Mouse (Mus musculus): ENCODE results near the gene Xpo4. TPM values are rescaled to one million over a fixed set of nuclear protein-coding genes. Genes with fewer than 3 reads are reported as not detected.

Xpo4 gene
- polyA plus RNA-seq, 1 experiment from 2014 or later, result 11.0 TPM

- no peak overlapping the region for H3K27ac ChIP-seq
- no peak for TF ChIP-seq CTCF (IDR thresholded peaks at IDR 0.05; ENCODE audit: low read depth)
- ATAC-seq (replicated peaks; ENCODE audit: low FRiP score, low read depth) (no peak), DNase-seq (ENCODE audit: low spot score) (no peak)
- H3K36me3 ChIP-seq (ENCODE audit: insufficient read depth, low read length), result no peaks in the 10 kb centered on the region
- H3K4me2 ChIP-seq (ENCODE audit: low read length), result no peak overlapping the region
- 80% methylated on average over 11 of the region's 11 CpGs for WGBS
- no peaks in the 10 kb centered on the region for H3K9me3 ChIP-seq (replicated peaks; ENCODE audit: low read length)
- H3K4me3 ChIP-seq (replicated peaks; ENCODE audit: low read depth, low read length), result no peak overlapping the region
- no peaks in the 10 kb centered on the region for H3K4me1 ChIP-seq (replicated peaks; ENCODE audit: insufficient read depth, low read length)
- no peak overlapping the region for H3K9ac ChIP-seq (ENCODE audit: low read depth, low read length)
- H3K27me3 ChIP-seq (ENCODE audit: insufficient read depth, low read length), result no peaks in the 10 kb centered on the region
Measured at GRCm38 (mm10) chr14:57540683-57541082, 124.5 kb downstream of the Xpo4 start.

- Histone ChIP-seq H3K9me3 (replicated peaks; ENCODE audit: low read length) (no peaks in the 10 kb centered on the region), H3K36me3 (ENCODE audit: insufficient read depth, low read length) (no peaks in the 10 kb centered on the region), H3K27me3 (ENCODE audit: insufficient read depth, low read length) (no peaks in the 10 kb centered on the region), H3K27ac (no peak overlapping the region), H3K4me1 (replicated peaks; ENCODE audit: insufficient read depth, low read length) (0 out of 2 replicates have a peak, but pooled peaks cover 4% of the 10 kb centered on the region), H3K4me2 (ENCODE audit: low read length) (no peak overlapping the region), H3K9ac (ENCODE audit: low read depth, low read length) (no peak overlapping the region), H3K4me3 (replicated peaks; ENCODE audit: low read depth, low read length) (no peak overlapping the region)
- 31% methylated on average over 16 of the region's 16 CpGs for WGBS
- no peak for TF ChIP-seq CTCF (IDR thresholded peaks at IDR 0.05; ENCODE audit: low read depth)
- DNase-seq (ENCODE audit: low spot score) (peak; percentile 26), ATAC-seq (replicated peaks; ENCODE audit: low FRiP score, low read depth) (no peak)
Measured at GRCm38 (mm10) chr14:57537261-57538015, 127.8 kb downstream of the Xpo4 start.

- no peaks in the 10 kb centered on the region for H3K27me3 ChIP-seq (ENCODE audit: insufficient read depth, low read length)
- H3K9ac ChIP-seq (ENCODE audit: low read depth, low read length), result no peak overlapping the region
- no peaks in the 10 kb centered on the region for H3K36me3 ChIP-seq (ENCODE audit: insufficient read depth, low read length)
- H3K27ac ChIP-seq, result no peak overlapping the region
- H3K4me3 ChIP-seq (replicated peaks; ENCODE audit: low read depth, low read length), result no peak overlapping the region
- no peak for ATAC-seq (replicated peaks; ENCODE audit: low FRiP score, low read depth)
- H3K4me1 ChIP-seq (replicated peaks; ENCODE audit: insufficient read depth, low read length), result 0 out of 2 replicates have a peak, but pooled peaks cover 4% of the 10 kb centered on the region
- H3K9me3 ChIP-seq (replicated peaks; ENCODE audit: low read length), result no peaks in the 10 kb centered on the region
- 61% methylated on average over 9 of the region's 9 CpGs for WGBS
- no peak overlapping the region for H3K4me2 ChIP-seq (ENCODE audit: low read length)
- DNase-seq (ENCODE audit: low spot score), result no peak
- no peak for TF ChIP-seq CTCF (IDR thresholded peaks at IDR 0.05; ENCODE audit: low read depth)
Measured at GRCm38 (mm10) chr14:57536820-57537219, 128.4 kb downstream of the Xpo4 start.

- H3K9ac ChIP-seq (ENCODE audit: low read depth, low read length), result no peak overlapping the region
- no peak for TF ChIP-seq CTCF (IDR thresholded peaks at IDR 0.05; ENCODE audit: low read depth)
- ATAC-seq (replicated peaks; ENCODE audit: low FRiP score, low read depth) (no peak), DNase-seq (ENCODE audit: low spot score) (peak; percentile 60)
- no peaks in the 10 kb centered on the region for H3K36me3 ChIP-seq (ENCODE audit: insufficient read depth, low read length)
- no peak overlapping the region for H3K4me2 ChIP-seq (ENCODE audit: low read length)
- 0 out of 2 replicates have a peak, but pooled peaks cover 4% of the 10 kb centered on the region for H3K4me1 ChIP-seq (replicated peaks; ENCODE audit: insufficient read depth, low read length)
- H3K27ac ChIP-seq, result no peak overlapping the region
- H3K9me3 ChIP-seq (replicated peaks; ENCODE audit: low read length), result no peaks in the 10 kb centered on the region
- no peak overlapping the region for H3K4me3 ChIP-seq (replicated peaks; ENCODE audit: low read depth, low read length)
- WGBS, result 47% methylated on average over 6 of the region's 6 CpGs
- H3K27me3 ChIP-seq (ENCODE audit: insufficient read depth, low read length), result no peaks in the 10 kb centered on the region
Measured at GRCm38 (mm10) chr14:57535646-57536045, 129.6 kb downstream of the Xpo4 start.

- Histone ChIP-seq H3K9ac (ENCODE audit: low read depth, low read length) (no peak overlapping the region), H3K27me3 (ENCODE audit: insufficient read depth, low read length) (no peaks in the 10 kb centered on the region), H3K4me2 (ENCODE audit: low read length) (no peak overlapping the region), H3K27ac (no peak overlapping the region), H3K9me3 (replicated peaks; ENCODE audit: low read length) (no peaks in the 10 kb centered on the region), H3K4me3 (replicated peaks; ENCODE audit: low read depth, low read length) (no peak overlapping the region), H3K36me3 (ENCODE audit: insufficient read depth, low read length) (no peaks in the 10 kb centered on the region), H3K4me1 (replicated peaks; ENCODE audit: insufficient read depth, low read length) (0 out of 2 replicates have a peak, but pooled peaks cover 4% of the 10 kb centered on the region)
- no peak for TF ChIP-seq CTCF (IDR thresholded peaks at IDR 0.05; ENCODE audit: low read depth)
- ATAC-seq (replicated peaks; ENCODE audit: low FRiP score, low read depth) (no peak), DNase-seq (ENCODE audit: low spot score) (peak; percentile 64)
- WGBS, result 23% methylated on average over 8 of the region's 8 CpGs
Measured at GRCm38 (mm10) chr14:57534961-57535360, 130.3 kb downstream of the Xpo4 start.

- 28% methylated on average over 5 of the region's 5 CpGs for WGBS
- no peak overlapping the region for H3K4me2 ChIP-seq (ENCODE audit: low read length)
- no peak overlapping the region for H3K4me3 ChIP-seq (replicated peaks; ENCODE audit: low read depth, low read length)
- TF ChIP-seq CTCF (IDR thresholded peaks at IDR 0.05; ENCODE audit: low read depth), result no peak
- no peak overlapping the region for H3K9ac ChIP-seq (ENCODE audit: low read depth, low read length)
- no peak overlapping the region for H3K27ac ChIP-seq
- H3K36me3 ChIP-seq (ENCODE audit: insufficient read depth, low read length), result no peaks in the 10 kb centered on the region
- H3K4me1 ChIP-seq (replicated peaks; ENCODE audit: insufficient read depth, low read length), result 0 out of 2 replicates have a peak, but pooled peaks cover 4% of the 10 kb centered on the region
- no peaks in the 10 kb centered on the region for H3K27me3 ChIP-seq (ENCODE audit: insufficient read depth, low read length)
- H3K9me3 ChIP-seq (replicated peaks; ENCODE audit: low read length), result no peaks in the 10 kb centered on the region
- DNase-seq (ENCODE audit: low spot score) (no peak), ATAC-seq (replicated peaks; ENCODE audit: low FRiP score, low read depth) (no peak)
Measured at GRCm38 (mm10) chr14:57534346-57534745, 130.9 kb downstream of the Xpo4 start.

Measured in kidney, postnatal 0 days (tissue).